Mouse (Mus musculus): ENCODE measurements around the gene B4galnt4.
"Not testable (repeated sequence)": the region's sequence is repeated elsewhere in the genome, so short reads cannot be mapped to it uniquely, and the experiment has no call there.

Gene B4galnt4

DNA sequence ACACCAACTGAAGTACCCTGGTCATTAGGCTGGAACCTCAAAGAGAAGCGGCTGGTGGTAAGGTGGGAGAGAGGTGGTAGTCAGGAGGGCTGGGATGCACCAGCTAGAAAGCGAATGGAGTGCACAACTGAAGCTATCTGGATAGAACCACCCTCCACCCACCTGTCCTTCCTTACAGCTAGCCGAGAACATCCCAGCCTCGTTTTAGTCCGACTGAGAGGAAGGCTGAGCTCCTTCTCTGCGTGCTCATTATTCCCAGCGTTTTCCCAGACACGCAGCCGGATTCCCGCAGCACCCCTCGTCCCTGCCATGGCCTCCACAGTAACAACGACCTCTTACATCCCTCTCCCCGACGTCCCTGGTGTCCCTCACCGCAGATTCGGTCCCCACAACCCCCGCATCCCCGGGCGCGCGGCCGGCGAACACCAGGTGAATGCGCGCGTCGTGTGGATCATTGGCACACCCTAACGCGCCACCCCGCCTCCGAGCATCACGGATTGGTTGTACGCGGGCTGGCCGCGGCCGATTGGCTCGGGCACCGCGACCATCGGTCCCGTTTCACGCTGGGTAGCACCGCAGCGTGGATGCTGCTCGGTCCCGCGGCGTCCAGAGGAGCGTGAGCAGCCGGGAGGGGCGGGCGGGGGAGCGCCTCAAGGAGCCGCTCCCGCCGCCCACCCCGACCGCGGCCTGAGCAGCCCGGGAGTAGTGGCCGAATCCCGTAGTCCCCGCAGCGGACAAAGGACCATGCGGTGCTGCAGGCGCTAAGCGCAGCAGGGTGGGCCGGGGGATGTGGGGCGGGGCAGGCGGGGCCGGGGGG, at the start of gene B4galnt4:
Gene B4galnt4, plus strand, starts transcription at position 679 of the 817 bp plus-strand sequence.
- peak; percentile 97 for DNase-seq

DNA sequence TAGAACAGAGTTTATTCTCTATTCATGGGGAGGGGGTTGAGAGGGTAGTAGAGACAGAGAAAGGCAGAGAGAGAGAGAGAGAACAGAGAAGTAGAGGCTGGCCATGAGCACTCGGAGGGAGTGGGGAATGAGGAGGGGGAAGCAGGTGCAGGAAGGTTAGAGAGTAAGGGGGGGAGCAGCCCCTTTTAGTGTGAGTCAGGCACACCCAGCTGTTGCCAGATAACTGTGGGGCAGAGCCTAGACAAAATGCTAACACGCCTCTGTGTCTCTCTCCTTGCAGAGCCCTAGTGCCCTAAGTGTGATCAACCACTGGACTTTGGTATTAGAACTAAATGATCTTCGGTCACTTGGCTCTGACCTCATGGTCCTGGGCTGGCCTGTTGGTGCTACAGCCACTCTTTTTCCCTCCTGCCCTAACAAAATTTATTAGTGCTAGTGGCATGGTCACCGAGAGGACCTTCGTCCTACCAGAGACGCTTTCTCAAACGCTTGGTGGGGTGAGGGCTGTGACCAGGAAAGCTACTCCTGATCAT, 49.6 kb upstream of the B4galnt4 start:
- no peak for DNase-seq

DNA sequence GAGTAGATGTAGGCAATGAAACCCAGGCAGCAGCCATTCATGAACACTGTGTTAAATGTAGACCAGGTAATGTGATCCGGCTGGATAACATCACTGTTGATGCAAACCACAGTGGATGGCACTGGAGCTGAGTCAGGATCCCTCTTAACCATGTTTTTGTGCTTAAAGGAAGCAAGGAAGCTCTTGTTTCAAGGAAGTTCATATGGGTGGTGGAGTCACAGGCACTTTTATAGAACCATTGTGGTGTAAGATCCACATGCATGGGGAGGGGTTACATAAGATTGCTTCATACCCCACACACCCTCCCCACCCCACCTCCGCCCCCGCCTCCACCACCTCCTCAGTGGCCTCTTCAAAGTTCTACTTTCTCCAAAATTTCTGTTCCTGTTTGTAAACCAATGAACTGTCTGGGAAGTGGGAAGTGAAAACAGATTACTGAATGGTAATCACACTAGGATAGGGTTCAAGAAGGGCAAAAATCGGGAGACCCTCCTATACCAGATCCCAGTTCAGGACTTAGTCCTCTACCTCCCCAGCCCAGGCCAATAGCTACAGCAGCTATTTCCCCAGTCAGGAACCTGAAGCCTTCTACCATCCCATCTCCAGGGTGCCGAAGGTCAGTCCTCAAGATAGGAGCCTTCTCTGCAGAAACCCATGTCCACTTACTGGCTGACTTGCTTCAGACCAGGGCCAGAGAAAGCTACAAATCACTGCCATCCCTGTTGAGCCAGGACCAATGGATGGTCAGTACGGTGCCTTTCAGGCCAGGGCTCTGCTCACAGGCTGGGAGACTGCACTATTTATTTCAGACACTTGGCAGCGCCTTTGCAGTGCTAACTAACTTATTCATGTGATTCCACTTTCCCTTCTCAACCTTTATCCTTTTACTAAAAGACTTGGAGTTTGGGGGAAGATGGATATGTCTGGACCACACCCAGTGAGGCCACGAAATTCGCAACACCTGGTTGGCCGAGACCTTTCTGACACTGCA, 43.9 kb upstream of the B4galnt4 start:
- peak; percentile 96 for DNase-seq

DNA sequence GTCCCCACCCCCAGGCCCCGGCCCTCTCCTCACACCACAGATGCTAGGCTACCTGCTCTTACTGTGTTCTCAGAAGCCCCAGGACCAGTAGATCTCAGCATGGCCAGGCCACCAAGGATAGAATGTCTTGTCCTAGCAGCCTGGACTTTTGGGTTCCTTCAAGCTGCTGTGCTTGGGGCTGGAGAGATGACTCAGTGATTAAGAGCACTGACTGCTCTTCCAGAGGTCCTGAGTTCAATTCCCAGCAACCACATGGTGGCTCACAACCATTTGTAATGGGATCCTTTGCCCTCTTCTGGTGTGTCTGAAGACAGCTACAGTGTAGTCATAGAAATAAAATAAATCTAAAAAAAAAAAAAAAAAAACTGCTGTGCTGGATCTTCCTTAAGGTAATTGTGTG, 43.1 kb upstream of the B4galnt4 start, which contains the start of gene Ifitm6:
Gene Ifitm6, minus strand, starts transcription at position 101 of the 400 bp plus-strand sequence.
- not testable (repeated sequence) for DNase-seq

DNA sequence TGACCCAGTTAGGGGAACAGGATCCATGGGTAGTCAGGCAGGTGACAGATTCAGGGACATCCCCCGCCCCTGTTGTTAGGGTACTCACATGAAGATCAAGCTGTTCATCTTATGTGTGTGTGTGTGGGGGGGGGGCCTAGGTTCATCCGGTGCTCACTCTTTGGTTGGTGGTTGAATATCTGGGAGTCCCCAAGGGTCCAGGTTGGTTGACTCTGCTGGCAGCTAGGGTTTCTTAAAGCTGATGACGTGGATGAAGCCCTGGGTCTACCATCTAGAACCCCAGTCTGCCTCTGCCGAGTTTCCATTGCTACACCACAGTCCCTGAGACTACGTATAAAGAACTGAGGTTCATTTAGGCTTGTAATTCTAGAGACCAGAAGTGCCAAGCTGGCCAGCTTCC, 41.9 kb upstream of the B4galnt4 start:
- no peak for DNase-seq

DNA sequence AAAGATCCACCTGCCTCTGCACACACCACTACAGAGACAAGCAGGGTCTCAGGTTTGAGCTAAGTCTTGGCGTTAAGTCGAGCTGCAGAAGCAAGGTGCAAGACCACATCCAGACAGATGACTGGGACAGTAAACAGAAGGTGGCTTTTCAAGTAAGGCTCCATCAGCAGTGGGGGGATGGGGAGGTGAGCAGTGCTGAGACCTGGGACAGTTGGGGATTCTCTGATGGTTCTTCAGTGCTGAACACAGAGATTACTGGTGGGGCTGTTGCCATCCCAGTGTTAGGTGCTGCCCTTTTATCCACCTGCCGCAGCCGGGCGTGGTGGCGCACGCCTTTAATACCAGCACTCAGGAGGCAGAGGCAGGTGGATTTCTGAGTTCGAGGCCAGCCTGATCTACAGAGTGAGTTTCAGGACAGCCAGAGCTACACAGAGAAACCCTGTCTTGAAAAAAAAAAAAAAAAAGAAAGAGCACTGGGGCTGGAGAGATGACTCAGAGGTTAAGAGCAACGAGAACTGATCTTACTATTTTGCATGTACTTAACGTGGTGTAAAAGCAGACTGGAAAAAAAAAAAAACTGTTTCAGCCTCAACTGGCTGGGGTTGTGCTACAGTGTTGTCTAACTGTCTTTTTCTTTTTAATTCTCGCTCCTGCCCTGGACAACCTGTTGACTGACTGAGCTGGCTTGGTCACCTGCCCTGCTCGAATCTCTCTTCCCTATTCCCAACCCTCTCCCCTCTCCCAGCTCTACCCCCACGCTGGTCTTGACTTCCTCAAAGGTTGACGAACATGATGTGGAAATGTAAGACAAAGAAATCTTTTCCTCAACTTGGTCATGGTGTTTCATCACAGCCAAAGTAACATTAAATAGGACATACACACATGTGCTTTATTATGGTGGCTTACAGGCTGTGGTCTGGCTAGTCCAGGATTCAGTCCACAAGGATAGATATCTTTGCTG, 39.1 kb upstream of the B4galnt4 start:
- DNase-seq = peak; percentile 90

DNA sequence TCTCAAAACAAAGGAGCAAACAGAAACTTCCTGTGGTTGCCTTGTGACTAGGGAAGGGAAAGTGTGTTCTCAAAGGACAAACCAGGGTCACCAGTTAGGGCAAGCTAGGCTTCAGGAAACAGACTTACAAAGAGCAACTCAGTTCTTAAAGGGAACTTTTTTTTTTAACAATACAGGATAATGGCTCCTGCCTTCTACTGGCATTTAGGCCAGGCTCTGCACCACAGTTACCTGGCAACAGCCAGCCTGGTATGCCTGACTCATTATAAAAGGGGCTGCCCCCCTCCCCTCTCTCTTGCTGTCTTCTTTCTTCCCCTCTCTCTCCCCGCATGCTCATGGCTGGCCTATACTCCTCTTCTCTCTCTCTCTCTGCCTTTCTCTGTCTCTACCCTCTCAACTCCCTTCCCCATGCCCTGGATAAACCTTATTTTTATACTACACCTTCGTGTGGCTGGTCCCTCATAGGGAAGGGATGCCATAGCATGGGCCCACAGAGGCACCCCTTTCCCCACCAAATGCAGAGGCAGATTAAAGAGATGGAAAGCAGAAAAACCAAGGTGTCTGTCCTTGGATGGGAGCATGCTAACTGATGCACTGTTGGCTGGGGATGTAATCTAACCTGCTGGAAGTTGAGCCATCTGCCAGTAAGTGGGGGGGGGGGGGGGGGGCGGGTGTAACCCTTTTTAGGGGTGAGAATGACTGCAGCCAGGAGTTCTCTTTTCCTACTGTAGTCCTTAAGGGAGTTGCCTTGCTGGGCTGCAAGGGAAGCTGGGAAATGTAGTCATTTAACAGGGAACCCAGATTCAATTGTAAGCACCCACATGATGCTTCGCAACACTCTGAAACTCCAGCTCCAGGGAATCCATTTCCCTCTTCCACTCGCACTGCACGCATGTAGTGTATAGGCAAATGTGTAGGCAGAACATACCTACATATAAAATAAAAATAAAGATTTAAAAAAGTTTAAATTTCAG, 35.8 kb upstream of the B4galnt4 start:
- DNase-seq = no peak

DNA sequence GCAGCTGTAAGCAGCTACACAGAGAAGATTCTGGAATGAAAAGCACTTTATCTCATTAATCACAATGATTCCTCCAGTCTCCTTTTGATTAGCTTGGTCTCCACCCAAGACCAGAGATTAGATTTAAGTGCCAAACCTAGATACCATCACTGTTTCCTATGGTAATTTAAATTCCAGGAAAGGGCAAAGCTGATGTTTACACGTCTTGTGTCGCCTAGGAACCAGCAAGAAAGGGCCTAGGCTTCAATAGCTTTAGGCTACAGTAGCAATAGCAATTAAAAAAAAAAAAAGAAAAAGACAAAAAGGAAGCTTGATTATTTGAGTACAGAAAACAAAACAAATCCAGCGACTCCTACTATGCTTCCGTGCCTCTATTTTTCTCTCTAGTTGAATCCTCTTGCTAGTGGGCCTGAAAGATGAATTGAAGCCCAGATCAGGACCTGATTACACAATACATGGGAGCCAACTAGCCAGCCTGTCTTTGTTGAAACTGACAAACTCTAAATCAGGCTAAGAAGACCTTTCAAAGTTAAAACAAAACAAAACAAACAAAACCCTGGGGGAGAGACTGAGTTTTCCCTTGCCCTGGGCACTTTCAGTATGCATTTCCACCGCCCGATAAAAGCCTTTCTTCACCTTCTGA, 34.7 kb upstream of the B4galnt4 start:
- no peak for DNase-seq

DNA sequence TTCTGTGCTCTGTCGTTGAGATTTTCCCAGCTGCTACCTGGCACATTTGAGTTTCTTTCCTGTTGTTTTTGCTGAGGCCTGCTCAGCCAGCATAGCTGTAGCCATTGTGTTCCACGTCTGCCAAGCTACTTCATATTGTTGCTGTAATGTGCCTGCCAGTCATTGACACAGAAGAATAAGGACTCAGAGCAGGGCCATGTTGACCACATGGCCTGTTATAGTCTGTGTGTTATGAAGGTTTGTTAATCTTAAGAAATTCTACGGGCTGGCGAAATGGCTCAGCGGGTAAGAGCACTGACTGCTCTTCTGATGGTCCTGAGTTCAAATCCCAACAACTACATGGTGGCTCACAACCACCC, 34.2 kb upstream of the B4galnt4 start:
- no peak for DNase-seq

DNA sequence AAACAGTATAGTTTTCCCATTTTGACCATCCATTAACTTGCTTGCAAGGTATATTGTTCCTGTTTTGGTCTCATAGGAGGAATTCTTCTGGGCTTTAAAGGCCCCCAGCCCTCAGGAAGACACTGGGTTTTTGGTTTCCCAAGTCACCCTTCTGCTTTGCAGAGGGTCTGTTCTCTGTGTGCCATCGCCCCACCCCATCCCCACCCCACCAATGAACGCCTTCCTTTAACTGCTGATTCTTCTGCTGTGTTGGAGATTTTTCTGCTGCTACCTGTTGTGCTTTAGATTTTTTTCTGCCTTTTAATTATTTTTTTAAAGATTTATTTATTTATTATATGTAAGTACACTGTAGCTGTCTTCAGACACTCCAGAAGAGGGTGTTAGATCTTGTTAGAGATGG, 32.1 kb upstream of the B4galnt4 start, which contains the start of gene Gm17387:
Gene Gm17387, plus strand, starts transcription at position 301 of the 400 bp plus-strand sequence.
- DNase-seq = no peak

DNA sequence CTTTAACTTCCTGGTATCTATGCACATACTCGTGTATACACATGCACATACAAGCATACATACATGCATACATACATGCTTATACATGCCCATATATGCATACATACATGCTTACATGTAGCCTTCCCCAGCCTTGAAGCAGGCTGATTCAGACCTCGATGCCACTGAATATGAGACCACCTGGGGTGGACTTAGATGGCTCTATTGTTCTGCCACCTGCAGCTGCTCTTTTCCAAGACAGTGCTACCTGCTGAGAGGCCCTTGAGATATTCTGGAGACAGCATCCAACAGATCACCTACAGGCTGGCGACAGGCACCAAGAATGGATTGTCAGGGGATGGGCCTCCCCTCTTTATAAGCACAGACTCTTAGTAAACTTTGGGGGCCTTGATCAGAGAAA, 30.5 kb upstream of the B4galnt4 start:
- peak; percentile 45 for DNase-seq

DNA sequence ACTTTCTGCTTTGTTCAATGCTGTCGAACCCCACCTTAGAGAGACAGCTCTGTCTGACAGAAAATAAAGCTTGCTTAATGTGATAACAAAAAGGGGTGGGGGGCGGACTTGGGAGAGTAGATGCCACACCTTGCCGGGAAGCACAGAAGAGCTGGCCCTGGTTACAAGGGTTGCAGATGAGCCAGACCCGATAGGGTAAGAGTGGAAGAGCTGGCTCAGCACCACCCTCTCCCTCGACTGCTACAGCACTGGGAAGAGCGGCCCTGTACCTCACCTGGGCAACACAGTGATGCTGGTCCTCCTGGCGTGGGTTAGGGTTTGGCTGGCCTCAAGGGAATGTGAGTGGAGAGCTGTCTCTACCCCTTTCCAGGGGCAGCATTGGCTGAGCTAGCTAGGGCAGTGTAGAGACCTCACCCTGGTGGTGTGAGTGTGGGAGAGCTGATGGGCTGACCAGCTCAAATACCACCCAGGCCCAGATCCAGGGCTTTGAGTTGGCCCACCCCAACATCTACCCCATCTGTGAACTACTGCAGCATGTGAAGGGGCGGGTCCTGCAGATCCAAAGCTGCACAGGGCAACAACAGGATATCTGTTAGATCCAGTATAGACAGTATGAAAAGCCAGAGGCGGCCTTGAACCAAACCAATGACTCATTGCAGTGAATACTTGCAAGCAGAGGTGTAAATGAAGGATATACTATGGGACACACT, 28.3 kb upstream of the B4galnt4 start:
- peak; percentile 79 for DNase-seq

DNA sequence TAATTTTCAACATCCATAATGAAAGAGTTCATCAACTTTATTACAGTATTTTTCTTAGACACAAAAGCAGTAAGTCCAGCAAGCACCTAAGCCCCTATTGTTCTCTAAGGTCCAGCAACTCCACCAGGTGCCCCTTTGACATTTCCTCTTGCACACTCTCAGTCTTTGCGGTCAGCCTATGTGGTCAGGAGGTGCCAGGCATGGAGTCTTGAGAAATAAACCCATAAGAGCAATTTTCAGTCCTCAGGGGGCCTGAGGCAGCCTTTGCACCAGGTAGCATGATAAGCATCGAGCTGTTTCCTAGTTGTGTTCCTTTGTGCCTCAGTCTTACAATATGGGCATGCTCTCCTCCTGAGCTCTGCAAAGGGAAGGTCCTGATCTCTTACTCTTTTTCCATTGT, 24.3 kb upstream of the B4galnt4 start:
- DNase-seq = not testable (repeated sequence)

DNA sequence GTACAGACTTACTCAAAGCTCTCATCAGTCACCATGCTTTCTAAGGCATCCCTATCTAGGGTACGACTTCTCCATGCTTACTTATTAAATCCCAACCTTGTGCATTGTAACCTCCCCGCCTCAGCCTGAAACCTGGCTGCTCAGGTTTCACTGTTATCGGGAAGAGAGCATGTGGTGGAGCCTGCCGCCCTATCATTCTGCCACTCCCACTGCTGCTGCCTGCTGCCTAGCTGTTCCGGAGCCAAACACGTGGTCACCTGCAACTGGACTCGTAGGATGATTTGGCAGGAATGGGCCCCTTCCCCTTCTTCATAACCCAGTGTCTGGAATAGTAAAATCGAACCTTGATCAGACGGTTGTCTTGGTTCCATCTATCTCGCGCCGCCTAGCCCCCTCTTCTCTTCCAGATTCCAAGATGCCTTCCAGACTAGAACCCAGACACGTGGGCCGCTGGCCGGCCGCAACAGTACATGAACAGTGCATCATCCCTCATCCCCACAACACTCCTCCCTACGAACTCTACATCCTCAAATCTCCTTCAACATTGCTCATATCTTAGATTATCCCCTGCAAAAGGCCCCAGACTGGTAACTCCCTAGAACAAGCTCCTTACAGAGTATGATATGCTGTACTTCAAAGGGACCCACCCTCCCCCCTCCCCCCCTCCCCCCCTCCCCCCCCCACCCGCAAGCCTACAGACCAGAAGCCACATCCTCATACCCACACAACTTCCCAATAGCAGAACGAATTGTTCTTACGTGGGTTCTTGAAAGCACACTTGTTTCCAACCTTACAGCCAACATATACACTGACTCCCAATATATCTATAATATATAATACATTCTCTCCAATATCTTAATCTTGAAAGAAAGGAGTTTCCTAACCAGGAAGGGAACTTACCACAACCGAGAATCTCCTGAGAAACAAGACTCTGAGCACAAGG, 22.5 kb upstream of the B4galnt4 start:
- DNase-seq = peak; percentile 85

DNA sequence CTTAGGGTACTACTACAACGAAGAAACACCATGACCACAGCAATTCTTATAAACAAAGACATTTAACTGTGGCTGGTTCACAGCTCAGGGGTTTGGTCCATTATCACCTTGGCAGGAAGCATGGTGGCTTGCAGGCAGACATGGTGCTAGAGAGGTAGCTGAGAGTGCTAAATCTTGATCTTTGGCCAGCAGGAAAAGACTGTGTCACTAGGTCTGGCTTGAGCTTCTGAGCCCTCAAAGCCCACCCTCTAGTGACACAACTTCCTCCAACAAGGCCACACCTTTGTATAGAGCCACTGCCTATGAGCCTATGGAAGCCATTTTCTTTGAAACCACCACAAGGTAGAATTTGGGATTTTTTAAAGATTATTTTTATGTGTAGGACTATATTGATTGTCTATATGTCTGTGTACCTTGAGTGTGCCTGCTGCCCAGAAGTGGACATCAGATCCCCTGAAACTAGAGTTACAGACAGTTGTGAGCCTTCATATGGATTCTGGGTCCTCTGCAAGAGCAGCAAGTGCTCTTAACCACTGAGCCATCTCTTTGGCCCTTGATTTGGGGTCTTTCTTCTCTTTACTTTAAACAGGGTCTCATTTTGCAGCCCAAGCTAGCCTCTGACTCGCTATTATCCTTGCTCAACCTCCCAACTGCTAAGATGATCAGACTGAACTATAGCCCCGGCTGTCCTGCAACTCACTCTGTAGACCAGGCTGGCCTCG, 21.4 kb upstream of the B4galnt4 start:
- DNase-seq = peak; percentile 80

DNA sequence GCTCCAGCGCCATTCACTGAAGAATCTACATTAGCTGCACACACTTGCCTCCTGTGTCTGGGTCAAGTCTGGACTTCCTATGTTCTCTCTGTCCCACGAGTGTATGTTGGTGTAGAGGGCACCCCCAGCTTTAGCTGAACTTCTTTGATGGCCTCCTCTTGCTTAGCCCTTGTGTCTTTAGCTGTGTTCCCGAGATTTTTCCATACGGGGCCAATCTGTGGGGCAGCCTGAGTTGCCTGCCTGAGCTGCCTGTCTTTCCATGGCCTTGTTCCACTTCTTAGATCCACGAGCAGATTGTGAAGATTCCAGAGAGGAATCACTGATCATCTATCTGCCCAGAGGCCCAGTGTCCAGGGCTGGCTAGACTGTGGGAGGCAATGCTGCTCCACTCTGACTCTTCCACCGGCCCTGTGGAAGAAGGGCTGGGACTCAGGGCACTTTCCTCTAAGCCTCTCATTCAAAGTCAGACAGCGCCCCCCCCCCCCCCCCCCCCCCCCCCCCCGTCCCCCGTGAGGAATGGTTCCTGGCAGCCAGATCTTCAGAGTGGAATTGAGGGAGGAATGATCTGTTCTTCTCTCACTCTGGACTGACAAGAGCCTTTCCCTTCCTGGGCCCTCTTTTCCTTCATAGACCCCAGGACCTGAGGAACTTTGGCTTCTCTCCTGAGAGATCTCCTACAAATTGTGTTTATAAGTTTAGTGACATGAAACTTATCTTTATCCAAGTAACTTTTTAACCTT, 19.9 kb upstream of the B4galnt4 start:
- DNase-seq = peak; percentile 90

DNA sequence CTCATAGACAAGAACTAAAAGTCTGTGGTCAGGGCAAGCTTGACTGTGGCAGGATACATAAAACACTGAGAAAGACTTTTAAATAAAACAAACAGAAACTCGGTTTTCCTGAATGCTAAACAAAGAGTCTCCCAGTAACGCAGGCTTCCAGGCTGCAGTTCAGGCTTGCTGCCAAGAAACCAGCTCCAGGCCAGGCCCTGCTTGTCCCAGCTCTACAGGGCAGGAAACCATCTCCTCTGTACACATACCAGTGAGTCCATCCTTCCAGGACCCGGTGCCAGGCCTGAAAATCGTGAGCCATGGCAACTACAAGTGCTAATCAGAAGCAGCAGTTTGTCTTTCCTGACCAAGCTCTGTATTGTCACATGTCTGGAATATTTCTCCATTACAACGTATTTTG, 19.2 kb upstream of the B4galnt4 start:
- peak; percentile 99 for DNase-seq

Measured in heart, adult 11 months (tissue).